Mouse (Mus musculus) liver, adult (tissue): ENCODE measurements around the gene Zfp184.

ENCODE experiments used
- GATA4 ChIP-seq: IDR thresholded peaks from 2 replicates; pipeline ENCODE4 v1.6.1; 2014; ENCODE audit warnings: mild to moderate bottlenecking, low read length; ENCODE audit not compliant: insufficient replicate concordance

Zfp184 gene

DNA sequence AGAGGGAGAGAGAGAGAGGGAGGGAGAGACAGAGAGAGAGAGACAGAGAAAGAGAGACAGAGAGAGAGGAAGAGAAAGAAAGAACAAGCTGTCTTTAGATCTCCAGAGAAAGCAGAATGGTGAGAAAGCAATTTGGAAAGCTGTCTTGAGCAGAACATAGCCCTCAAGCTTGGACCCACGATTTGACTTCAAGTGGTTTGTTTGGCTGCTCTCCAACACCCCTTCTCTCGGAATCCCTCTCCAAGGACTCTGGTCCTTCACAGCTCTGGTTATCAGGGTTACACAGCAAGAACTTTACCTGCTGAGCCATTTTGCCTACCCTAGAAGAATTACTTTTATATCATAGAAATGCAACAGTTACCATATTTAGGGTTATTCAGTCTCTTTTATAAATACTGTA lies 24.9 kb downstream of the Zfp184 start:
- TF ChIP-seq GATA4: no peak

DNA sequence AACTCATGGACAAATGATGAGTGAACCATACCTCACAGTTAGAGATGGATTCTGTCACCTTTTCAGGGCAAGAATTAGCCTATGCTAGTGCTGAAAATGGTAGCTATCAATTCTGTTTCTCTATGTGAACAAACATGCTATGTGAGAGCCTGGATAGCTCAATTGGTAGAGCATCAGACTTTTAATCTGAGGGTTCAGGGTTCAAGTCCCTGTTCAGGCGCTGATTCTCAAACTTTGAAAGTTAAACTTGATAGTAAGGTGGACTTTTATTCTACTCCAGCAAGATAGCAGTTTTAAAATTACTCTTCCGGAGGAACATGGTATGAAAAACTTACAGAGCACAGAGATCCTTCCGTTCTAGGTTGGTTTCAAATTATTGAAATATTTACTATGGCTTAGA lies 26.7 kb downstream of the Zfp184 start:
- TF ChIP-seq GATA4: no peak

DNA sequence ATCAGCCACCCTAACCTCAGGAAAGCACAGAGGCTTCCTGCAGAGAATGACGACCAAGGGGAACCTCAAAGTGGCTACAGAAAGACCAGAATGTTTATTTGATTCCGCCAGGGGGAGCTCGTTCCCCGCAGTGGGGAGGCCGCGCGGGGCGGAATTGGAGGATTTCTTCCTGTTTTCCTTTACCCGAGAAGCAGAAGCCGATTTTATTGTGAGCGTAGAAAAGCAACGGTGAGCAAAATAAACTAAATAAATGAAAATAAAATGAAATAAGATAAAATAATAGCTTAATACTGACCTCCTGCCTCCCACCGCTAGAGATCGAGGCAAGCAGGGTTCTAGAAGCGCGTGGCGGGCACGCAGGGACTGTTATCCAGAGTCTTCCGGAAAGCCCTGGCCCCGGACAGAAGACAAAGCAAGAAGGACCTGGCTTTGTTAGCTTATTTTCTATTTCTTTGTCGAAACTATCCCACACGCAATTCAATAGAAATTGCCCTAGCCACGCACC lies 29.4 kb downstream of the Zfp184 start:
- peak; percentile 12; the same call in 1 of the 2 replicates for TF ChIP-seq GATA4

DNA sequence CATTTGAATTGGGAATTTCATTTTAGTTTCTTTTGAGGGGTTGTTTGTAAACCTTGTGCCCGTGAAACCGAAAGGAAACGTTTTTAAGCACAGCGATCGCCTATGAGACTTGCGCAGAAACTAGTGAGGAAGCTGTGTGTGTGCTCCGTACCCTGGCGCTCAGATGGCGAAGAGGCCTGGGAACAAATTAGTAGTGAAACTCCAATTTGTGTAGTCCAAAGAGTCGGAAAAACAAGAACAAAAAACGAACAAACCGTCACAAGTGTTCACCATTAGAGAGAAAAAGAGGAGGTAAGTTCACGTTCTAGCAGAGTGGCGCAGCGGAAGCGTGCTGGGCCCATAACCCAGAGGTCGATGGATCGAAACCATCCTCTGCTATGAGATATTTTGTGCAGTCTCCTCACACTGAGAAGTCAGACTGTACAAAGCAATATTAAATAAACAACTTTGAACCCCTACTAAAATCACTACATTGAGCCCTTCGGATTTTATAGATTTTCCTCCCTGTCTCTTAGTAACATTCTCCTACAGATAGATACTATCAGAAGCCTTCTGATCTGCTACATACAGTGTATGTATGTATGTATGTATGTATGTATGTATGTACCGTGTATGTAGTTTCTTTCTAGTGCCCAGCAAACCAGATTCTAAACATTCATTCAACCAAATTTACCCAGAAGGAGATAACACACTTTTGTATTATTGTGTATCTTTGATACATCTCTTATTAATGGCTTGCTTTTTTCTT lies 30.0 kb downstream of the Zfp184 start:
- no peak; the same call in 1 of the 2 replicates for TF ChIP-seq GATA4

DNA sequence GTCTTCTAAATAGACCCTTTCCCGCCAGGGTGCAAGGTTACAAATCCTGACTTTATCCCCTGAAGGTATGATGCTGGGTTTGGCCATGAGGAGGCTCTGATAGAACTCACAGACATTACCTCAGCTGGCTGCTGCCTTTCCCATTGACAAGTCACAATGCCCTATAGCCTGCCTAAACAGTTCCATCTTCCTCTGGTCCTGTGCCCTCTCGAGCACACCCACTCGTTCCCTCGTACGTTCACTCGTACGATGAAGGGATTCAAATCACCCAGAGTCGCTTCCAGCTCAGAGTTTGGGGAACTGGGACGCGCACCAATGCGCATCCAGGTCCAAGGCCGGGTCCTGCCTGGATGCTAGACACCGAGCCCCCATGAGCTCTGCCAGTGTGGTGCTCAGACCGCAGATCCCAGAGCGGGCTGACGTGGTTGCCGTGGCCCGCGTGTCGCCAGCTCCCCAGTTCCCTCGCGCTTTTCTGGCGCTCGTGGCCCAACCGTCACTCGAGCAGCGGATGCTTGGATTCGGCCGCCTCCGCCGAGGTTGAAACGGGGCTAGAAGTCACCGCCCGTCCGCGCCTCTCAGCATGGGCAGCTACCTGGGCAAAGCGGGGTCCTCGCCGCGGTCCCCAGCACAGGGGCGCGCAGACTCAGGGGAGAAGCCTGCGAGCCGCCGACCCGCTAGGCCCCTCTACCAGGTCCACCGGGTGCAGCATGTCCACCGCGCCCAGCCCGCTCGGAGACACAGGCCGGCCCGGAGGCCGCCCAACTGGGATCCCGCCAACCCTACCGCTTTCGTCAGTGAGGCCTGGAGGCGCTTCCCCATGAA lies 36.3 kb downstream of the Zfp184 start, which contains the start of gene Pom121l2:
Gene Pom121l2 (plus strand): TSS at position 214 of the 822 bp plus-strand sequence.
- no peak for TF ChIP-seq GATA4

DNA sequence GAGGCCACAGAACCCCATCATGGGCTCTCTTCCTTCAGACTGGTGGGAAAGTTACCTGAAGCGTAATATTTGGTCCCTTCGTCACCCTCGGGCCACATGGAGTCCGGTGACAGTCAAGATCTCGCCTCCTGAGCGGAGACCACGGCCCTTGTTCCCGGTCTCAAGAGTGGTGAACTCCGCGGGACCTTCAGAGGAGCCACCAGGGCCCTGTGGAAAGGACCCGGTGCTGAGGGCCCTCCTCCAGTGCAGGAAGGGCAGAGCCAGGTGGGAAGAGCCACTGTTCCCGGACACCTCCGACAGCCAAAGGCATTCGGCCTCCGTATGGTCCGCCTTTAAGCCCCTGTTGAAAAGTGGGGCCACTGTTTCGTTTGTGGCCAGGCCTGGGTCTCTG lies 36.9 kb downstream of the Zfp184 start:
- TF ChIP-seq GATA4: no peak

DNA sequence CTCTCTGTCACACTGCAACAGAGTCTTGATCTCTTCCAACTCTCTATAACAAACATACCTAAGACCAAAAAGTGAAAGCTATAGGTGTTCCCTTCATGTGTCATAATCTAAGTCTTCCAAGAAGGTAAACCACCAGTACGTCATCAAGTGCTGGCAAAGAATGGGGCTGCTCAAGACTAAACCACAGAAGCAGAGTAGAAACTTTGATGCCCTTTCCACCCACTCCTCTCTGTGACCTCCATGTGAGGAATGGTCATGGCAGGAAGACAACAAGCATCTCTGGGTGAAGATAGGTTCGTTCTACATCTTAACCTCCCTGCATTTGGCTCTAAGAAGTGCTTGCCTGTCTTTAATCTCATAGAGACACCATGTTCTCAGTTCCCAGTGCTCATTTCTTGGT lies 39.6 kb downstream of the Zfp184 start:
- no peak for TF ChIP-seq GATA4

DNA sequence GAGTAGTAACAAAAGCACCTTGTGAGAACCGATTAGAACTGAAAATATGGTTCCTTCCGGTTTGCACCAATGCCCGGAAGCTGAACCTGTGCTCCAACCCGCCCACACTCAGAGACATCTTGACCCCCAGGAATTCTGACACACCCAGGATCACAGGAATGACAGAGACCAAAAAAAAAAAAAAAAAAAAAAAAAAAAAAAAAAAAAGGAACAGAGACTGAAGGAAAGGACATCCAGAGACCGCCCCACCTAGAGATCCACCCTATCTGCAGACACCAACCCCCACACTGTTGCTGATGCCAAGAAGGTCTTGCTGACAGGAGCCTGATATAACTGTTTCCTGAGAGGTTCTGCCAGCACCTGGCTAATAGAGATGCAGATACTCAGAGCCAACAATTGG lies 47.7 kb downstream of the Zfp184 start:
- TF ChIP-seq GATA4: no peak

DNA sequence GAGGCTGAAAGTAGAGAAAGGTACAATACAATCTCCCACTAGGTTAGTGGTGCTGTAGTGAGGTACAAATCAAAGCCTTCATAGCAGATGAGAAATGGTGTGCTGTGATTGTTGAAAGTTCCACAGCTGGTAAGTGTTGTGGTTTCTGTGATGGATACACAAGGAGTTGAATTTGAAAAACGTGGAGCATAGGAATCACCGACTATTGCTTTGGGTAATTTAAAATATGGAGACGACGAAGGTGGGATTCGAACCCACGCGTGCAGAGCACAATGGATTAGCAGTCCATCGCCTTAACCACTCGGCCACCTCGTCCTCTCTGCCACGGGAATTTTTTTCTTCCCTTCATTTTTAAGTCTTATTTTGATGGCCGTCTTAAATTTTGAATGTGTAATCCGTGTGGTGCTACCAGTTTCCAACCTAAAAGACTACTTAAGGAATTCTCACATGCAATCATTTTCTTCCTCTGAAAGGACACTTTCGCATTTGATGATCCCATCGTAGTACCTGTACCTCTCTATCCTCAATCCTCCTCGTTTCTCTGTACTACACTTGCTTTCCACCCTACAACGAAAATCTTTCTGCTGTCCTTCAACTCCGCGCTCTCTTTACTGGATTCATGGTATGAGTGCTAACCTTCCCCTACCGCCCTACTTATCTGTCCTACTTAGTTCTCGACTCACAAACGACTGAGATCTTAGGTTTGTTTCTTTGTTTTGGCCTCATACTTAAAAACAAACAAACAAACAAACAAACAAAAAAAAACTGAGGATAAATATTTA lies 49.3 kb downstream of the Zfp184 start:
- TF ChIP-seq GATA4: no peak

DNA sequence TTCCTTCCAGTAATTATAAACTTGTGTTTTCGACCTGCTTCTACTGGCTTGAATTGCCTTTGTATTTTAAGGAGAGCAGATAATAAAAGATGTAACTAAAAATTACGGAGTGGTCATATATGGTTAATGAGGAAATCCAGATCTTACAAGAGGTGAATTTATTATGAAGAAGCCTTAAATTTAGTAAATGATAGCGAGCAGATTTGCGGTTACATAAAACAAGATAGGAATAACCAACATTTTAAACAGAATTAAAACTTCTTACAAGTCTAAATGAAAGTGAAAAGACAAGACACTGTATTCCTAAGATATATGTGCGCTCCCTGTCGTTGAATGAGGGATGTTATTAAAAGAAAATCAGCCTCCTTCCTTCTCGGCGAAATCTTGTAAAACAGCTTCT lies 50.0 kb downstream of the Zfp184 start:
- no peak for TF ChIP-seq GATA4

DNA sequence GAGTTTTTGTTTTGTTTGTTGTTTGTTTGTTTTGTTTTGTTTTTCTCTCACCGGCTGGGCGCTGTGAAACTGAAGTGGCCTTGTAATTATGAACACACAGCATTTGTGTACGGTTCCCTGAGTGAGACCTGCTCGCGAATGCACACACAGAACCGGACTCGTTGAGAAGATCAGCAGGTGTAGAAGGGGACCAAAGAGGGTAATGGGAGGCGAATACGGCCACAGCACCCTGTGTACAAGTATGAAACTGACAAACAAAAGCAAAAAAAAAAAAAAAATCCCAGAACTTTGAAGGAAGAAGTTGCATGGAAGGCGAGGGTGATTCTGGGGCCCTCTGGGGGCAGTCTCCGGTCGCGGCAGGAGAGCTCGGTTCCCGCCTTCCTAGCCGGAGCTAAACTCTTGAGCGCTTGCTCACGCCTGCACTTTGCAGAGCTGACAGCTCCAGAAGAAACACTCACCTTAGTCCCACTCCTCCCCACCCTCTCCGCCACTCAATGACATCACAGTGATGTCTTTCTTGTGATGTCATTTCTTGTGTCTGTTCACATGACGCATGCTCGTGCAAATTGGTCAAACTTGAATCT lies 50.5 kb downstream of the Zfp184 start:
- no peak for TF ChIP-seq GATA4

DNA sequence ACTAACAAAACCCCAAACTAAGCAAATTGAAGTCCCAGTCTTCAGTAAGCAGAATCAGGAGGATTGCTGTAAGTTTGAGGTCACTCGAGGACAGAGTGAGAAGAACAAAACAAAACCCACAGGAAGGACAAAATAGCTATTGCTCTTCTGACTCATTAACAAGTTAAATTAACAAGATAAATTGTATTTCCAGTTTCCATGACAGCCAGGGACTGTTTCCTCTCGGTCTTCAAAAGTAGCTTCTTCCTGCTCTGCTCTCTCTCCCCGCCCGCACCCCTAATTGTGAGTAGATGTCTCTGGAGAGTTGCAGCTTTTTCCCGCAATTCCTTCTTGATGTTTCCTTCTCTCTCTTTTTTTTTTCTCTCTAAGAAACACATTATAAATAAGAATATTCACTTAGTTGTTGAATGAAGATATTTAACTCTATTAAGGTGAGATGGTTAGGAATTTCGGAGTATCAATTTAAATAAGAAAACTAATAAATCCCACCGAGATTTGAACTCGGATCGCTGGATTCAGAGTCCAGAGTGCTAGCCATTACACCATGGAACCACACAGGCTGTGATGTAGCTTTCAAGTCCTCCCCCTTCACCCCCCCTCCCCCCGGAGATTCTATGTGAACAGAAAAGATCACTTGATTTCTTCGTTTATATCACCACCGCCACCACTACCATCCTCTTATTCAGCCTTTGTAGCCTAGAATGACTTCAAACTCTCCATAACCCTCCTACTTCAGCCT lies 51.4 kb downstream of the Zfp184 start:
- no peak for TF ChIP-seq GATA4

DNA sequence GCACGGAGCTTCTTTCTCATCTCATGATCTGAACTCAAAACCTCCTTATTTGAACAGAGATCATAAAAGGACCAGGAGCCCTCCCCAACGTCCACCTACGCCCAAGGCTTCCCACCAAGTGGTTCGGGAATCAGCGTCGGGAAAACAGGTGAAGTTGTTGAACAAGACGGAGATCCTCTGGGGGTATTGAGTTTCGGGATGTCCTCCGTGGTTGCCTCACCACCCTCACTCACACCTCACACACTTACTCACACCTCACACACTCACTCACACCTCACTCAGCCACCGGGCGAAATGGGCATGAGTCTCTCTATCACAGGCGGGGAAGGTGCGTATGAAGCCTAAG lies 51.9 kb downstream of the Zfp184 start:
- TF ChIP-seq GATA4: no peak

DNA sequence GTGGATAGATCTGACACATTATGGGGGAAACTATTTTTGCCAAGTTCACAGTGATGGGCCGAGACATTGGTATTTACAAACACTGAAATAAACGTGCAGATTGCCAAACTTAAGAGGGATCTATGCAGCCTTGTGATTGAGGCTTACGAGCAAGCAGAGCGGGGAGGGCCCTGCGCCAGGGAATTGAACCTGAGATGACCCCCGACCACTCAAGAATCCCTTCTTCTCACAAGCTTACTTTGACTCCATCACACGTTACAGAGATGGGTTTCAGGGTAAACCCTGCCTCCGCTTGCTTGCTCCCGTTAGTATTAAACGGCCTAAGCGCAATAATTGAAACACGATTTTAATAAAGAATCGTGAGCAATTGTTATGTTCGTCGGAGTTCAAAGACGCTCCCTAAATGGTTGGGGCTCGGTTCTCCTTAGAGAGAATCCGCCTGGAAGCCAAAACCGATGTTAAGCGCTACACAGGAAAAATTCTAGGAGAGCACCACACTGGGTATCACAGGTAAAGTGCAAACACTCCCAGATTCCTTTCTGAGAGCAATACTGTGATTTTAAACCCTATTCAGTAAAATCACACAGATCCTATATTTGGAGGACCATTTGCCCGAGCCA lies 52.4 kb downstream of the Zfp184 start:
- no peak for TF ChIP-seq GATA4
